Mouse (Mus musculus): ENCODE measurements around the gene Atg9b. TPM values are rescaled to one million over a fixed set of nuclear protein-coding genes. Genes with fewer than 3 reads are reported as not detected.

Atg9b gene
- polyA plus RNA-seq, 1 experiment from 2014 or later = 0.75 TPM

- peaks cover 20% of the 10 kb centered on the region for H3K27me3 ChIP-seq (replicated peaks; ENCODE audit: control insufficient read depth, insufficient read depth, low read length)
- peaks cover 14% of the 10 kb centered on the region for H3K4me1 ChIP-seq (replicated peaks; ENCODE audit: control insufficient read depth, insufficient read depth, low read length)
- H3K4me3 ChIP-seq (ENCODE audit: low read depth, low read length) = no peak overlapping the region
- H3K4me2 ChIP-seq = no peak overlapping the region
- DNase-seq (ENCODE audit: low spot score) = no peak
- WGBS = 66% methylated on average over 2 of the region's 2 CpGs
- ATAC-seq (replicated peaks; ENCODE audit: low FRiP score) = no peak
- H3K36me3 ChIP-seq (ENCODE audit: control insufficient read depth, insufficient read depth, low read length) = no peaks in the 10 kb centered on the region
- H3K9ac ChIP-seq (ENCODE audit: low read depth, low read length) = no peak overlapping the region
- no peak overlapping the region for H3K27ac ChIP-seq (ENCODE audit: low read depth, low read length)
- H3K9me3 ChIP-seq (ENCODE audit: control insufficient read depth, low read length) = no peaks in the 10 kb centered on the region
Observed at GRCm38 (mm10) chr5:24381988-24382387, 10.0 kb downstream of the Atg9b start.

GRCm38 (mm10) chr5:24381486-24381885 is 10.5 kb downstream of the Atg9b start:
- peaks cover 14% of the 10 kb centered on the region for H3K4me1 ChIP-seq (replicated peaks; ENCODE audit: control insufficient read depth, insufficient read depth, low read length)
- DNase-seq (ENCODE audit: low spot score) (no peak), ATAC-seq (replicated peaks; ENCODE audit: low FRiP score) (no peak)
- peaks cover 15% of the 10 kb centered on the region for H3K27me3 ChIP-seq (replicated peaks; ENCODE audit: control insufficient read depth, insufficient read depth, low read length)
- H3K4me3 ChIP-seq (ENCODE audit: low read depth, low read length) = no peak overlapping the region
- H3K4me2 ChIP-seq = no peak overlapping the region
- no peaks in the 10 kb centered on the region for H3K36me3 ChIP-seq (ENCODE audit: control insufficient read depth, insufficient read depth, low read length)
- WGBS = 69% methylated on average over 6 of the region's 6 CpGs
- no peaks in the 10 kb centered on the region for H3K9me3 ChIP-seq (ENCODE audit: control insufficient read depth, low read length)
- no peak overlapping the region for H3K27ac ChIP-seq (ENCODE audit: low read depth, low read length)
- H3K9ac ChIP-seq (ENCODE audit: low read depth, low read length) = no peak overlapping the region

GRCm38 (mm10) chr5:24380499-24380898 is 11.4 kb downstream of the Atg9b start:
- DNase-seq (ENCODE audit: low spot score) (no peak), ATAC-seq (replicated peaks; ENCODE audit: low FRiP score) (no peak)
- H3K27ac ChIP-seq (ENCODE audit: low read depth, low read length) = no peak overlapping the region
- WGBS = 75% methylated on average over 4 of the region's 4 CpGs
- H3K4me2 ChIP-seq = no peak overlapping the region
- H3K4me1 ChIP-seq (replicated peaks; ENCODE audit: control insufficient read depth, insufficient read depth, low read length) = peaks cover 14% of the 10 kb centered on the region
- peaks cover 7% of the 10 kb centered on the region; the same call in 1 of the 2 replicates for H3K27me3 ChIP-seq (replicated peaks; ENCODE audit: control insufficient read depth, insufficient read depth, low read length)
- no peaks in the 10 kb centered on the region for H3K36me3 ChIP-seq (ENCODE audit: control insufficient read depth, insufficient read depth, low read length)
- H3K9ac ChIP-seq (ENCODE audit: low read depth, low read length) = no peak overlapping the region
- no peaks in the 10 kb centered on the region for H3K9me3 ChIP-seq (ENCODE audit: control insufficient read depth, low read length)
- H3K4me3 ChIP-seq (ENCODE audit: low read depth, low read length) = no peak overlapping the region

- ATAC-seq (replicated peaks; ENCODE audit: low FRiP score) (no peak), DNase-seq (ENCODE audit: low spot score) (no peak)
- Histone ChIP-seq H3K36me3 (ENCODE audit: control insufficient read depth, insufficient read depth, low read length) (no peaks in the 10 kb centered on the region), H3K4me2 (no peak overlapping the region), H3K27ac (ENCODE audit: low read depth, low read length) (no peak overlapping the region), H3K4me3 (ENCODE audit: low read depth, low read length) (no peak overlapping the region), H3K4me1 (replicated peaks; ENCODE audit: control insufficient read depth, insufficient read depth, low read length) (peaks cover 11% of the 10 kb centered on the region), H3K27me3 (replicated peaks; ENCODE audit: control insufficient read depth, insufficient read depth, low read length) (peaks cover 4% of the 10 kb centered on the region; the same call in 1 of the 2 replicates), H3K9ac (ENCODE audit: low read depth, low read length) (no peak overlapping the region), H3K9me3 (ENCODE audit: control insufficient read depth, low read length) (no peaks in the 10 kb centered on the region)
- WGBS = 74% methylated on average over 4 of the region's 4 CpGs
Observed at GRCm38 (mm10) chr5:24379501-24379900, 12.4 kb downstream of the Atg9b start.

- DNase-seq (ENCODE audit: low spot score) (no peak), ATAC-seq (replicated peaks; ENCODE audit: low FRiP score) (no peak)
- Histone ChIP-seq H3K4me3 (ENCODE audit: low read depth, low read length) (no peak overlapping the region), H3K4me1 (replicated peaks; ENCODE audit: control insufficient read depth, insufficient read depth, low read length) (peaks cover 4% of the 10 kb centered on the region), H3K27ac (ENCODE audit: low read depth, low read length) (no peak overlapping the region), H3K9ac (ENCODE audit: low read depth, low read length) (no peak overlapping the region), H3K27me3 (replicated peaks; ENCODE audit: control insufficient read depth, insufficient read depth, low read length) (peaks cover 4% of the 10 kb centered on the region; the same call in 1 of the 2 replicates), H3K9me3 (ENCODE audit: control insufficient read depth, low read length) (no peaks in the 10 kb centered on the region), H3K4me2 (no peak overlapping the region), H3K36me3 (ENCODE audit: control insufficient read depth, insufficient read depth, low read length) (no peaks in the 10 kb centered on the region)
- 66% methylated on average over 2 of the region's 2 CpGs for WGBS
Observed at GRCm38 (mm10) chr5:24378700-24379099, 13.2 kb downstream of the Atg9b start.

- 80% methylated on average over 7 of the region's 7 CpGs for WGBS
- Histone ChIP-seq H3K4me3 (ENCODE audit: low read depth, low read length) (no peak overlapping the region), H3K9ac (ENCODE audit: low read depth, low read length) (no peak overlapping the region), H3K36me3 (ENCODE audit: control insufficient read depth, insufficient read depth, low read length) (no peaks in the 10 kb centered on the region), H3K27me3 (replicated peaks; ENCODE audit: control insufficient read depth, insufficient read depth, low read length) (no peaks in the 10 kb centered on the region; the same call in 1 of the 2 replicates), H3K9me3 (ENCODE audit: control insufficient read depth, low read length) (no peaks in the 10 kb centered on the region), H3K27ac (ENCODE audit: low read depth, low read length) (no peak overlapping the region), H3K4me1 (replicated peaks; ENCODE audit: control insufficient read depth, insufficient read depth, low read length) (no peaks in the 10 kb centered on the region), H3K4me2 (no peak overlapping the region)
- DNase-seq (ENCODE audit: low spot score) = no peak
- ATAC-seq (replicated peaks; ENCODE audit: low FRiP score) = no peak
Observed at GRCm38 (mm10) chr5:24374666-24375328, 17.1 kb downstream of the Atg9b start.

GRCm38 (mm10) chr5:24374216-24374615 is 17.7 kb downstream of the Atg9b start:
- Histone ChIP-seq H3K27ac (ENCODE audit: low read depth, low read length) (no peak overlapping the region), H3K4me3 (ENCODE audit: low read depth, low read length) (no peak overlapping the region), H3K4me1 (replicated peaks; ENCODE audit: control insufficient read depth, insufficient read depth, low read length) (no peaks in the 10 kb centered on the region), H3K4me2 (no peak overlapping the region), H3K9me3 (ENCODE audit: control insufficient read depth, low read length) (no peaks in the 10 kb centered on the region), H3K9ac (ENCODE audit: low read depth, low read length) (no peak overlapping the region), H3K36me3 (ENCODE audit: control insufficient read depth, insufficient read depth, low read length) (no peaks in the 10 kb centered on the region), H3K27me3 (replicated peaks; ENCODE audit: control insufficient read depth, insufficient read depth, low read length) (no peaks in the 10 kb centered on the region; the same call in 1 of the 2 replicates)
- ATAC-seq (replicated peaks; ENCODE audit: low FRiP score) (no peak), DNase-seq (ENCODE audit: low spot score) (no peak)
- 74% methylated on average over 6 of the region's 6 CpGs for WGBS

- H3K4me3 ChIP-seq (ENCODE audit: low read depth, low read length) = no peak overlapping the region
- H3K9me3 ChIP-seq (ENCODE audit: control insufficient read depth, low read length) = no peaks in the 10 kb centered on the region
- ATAC-seq (replicated peaks; ENCODE audit: low FRiP score) (no peak), DNase-seq (ENCODE audit: low spot score) (no peak)
- H3K4me2 ChIP-seq = no peak overlapping the region
- 80% methylated on average over 5 of the region's 5 CpGs for WGBS
- H3K27ac ChIP-seq (ENCODE audit: low read depth, low read length) = no peak overlapping the region
- H3K27me3 ChIP-seq (replicated peaks; ENCODE audit: control insufficient read depth, insufficient read depth, low read length) = no peaks in the 10 kb centered on the region
- no peak overlapping the region for H3K9ac ChIP-seq (ENCODE audit: low read depth, low read length)
- no peaks in the 10 kb centered on the region for H3K36me3 ChIP-seq (ENCODE audit: control insufficient read depth, insufficient read depth, low read length)
- H3K4me1 ChIP-seq (replicated peaks; ENCODE audit: control insufficient read depth, insufficient read depth, low read length) = no peaks in the 10 kb centered on the region
Observed at GRCm38 (mm10) chr5:24373807-24374206, 18.1 kb downstream of the Atg9b start.

GRCm38 (mm10) chr5:24369767-24370166 is 22.2 kb downstream of the Atg9b start:
- peaks cover 4% of the 10 kb centered on the region for H3K4me1 ChIP-seq (replicated peaks; ENCODE audit: control insufficient read depth, insufficient read depth, low read length)
- ATAC-seq (replicated peaks; ENCODE audit: low FRiP score) (no peak), DNase-seq (ENCODE audit: low spot score) (no peak)
- no peak overlapping the region for H3K9ac ChIP-seq (ENCODE audit: low read depth, low read length)
- no peak overlapping the region for H3K4me2 ChIP-seq
- peaks cover 7% of the 10 kb centered on the region for H3K27me3 ChIP-seq (replicated peaks; ENCODE audit: control insufficient read depth, insufficient read depth, low read length)
- no peaks in the 10 kb centered on the region for H3K36me3 ChIP-seq (ENCODE audit: control insufficient read depth, insufficient read depth, low read length)
- H3K27ac ChIP-seq (ENCODE audit: low read depth, low read length) = no peak overlapping the region
- 80% methylated on average over 9 of the region's 9 CpGs for WGBS
- no peaks in the 10 kb centered on the region for H3K9me3 ChIP-seq (ENCODE audit: control insufficient read depth, low read length)
- no peak overlapping the region for H3K4me3 ChIP-seq (ENCODE audit: low read depth, low read length)
